21 mouse cellular contexts compared by ENCODE assay signal in the genomic region with DNA sequence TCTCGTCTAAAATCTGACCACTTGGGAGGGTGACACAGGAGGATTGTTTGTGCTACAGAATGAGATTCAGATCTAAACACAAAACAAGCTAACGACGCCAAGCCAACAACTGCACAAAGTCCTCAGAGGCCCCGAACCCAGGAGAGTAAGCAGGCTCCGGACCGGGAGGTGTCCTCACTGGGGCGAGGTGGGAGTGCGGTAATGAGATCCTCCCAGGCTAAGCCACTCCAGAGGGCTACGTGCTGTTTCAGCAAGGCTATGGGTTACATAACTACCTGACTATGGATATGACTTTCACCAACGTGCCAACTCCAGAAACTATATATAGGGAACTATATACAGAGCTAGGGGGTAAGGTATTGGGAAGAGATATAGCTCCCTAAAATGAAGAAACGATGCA. TPM values are rescaled to one million over a fixed set of nuclear protein-coding genes. Genes with fewer than 3 reads are reported as not detected.
A peak's percentile ranks its signal among the peaks of the same experiment; 100 is the strongest.
DNase-seq lines count a peak whose midpoint lies in the region; ATAC-seq and TF ChIP-seq lines count a peak whose summit lies in the region.
"Had no signal": no experiment of that assay in that cellular context is flagged by ENCODE, and none has a peak within 500 bp of the region (broad histone marks: within the 10 kb centered on the region; RNA-seq: fewer than 3 reads in every experiment).

No protein-coding gene starts in this region.

- H3K9ac ChIP-seq in heart, embryonic 12.5 days: no peak overlapping the region
- H3K9ac ChIP-seq in heart, embryonic 11.5 days (ENCODE audit: low read depth, low read length): no peak overlapping the region
- no peak overlapping the region for H3K9ac ChIP-seq in heart, postnatal 0 days (replicated peaks; ENCODE audit: low read depth, low read length)
- H3K9ac ChIP-seq: embryonic facial prominence, embryonic 13.5 days; forebrain, embryonic 12.5 days; hindbrain, embryonic 12.5 days had no signal

- intact Hi-C loops in gastrocnemius, postnatal 14 days (cut with DNase I; ENCODE audit: low total_unique reads): no loop called here
- intact Hi-C loops in heart, postnatal 25 days (cut with DNase I): no loop called here

- H3K4me2 ChIP-seq in heart, embryonic 12.5 days: no peak overlapping the region
- H3K4me2 ChIP-seq in heart, embryonic 11.5 days: no peak overlapping the region
- no peak overlapping the region for H3K4me2 ChIP-seq in heart, postnatal 0 days (ENCODE audit: low read depth, low read length)
- H3K4me2 ChIP-seq: embryonic facial prominence, embryonic 13.5 days; forebrain, embryonic 12.5 days; hindbrain, embryonic 12.5 days had no signal

- no peak overlapping the region for H3K4me3 ChIP-seq in heart, embryonic 12.5 days
- no peak overlapping the region for H3K4me3 ChIP-seq in heart, embryonic 11.5 days (ENCODE audit: low read depth, low read length)
- no peak overlapping the region for H3K4me3 ChIP-seq in heart, postnatal 0 days (ENCODE audit: low read depth, low read length)
- H3K4me3 ChIP-seq: embryonic facial prominence, embryonic 13.5 days; forebrain, embryonic 12.5 days; hindbrain, embryonic 12.5 days had no signal

- no peaks in the 10 kb centered on the region for H3K9me3 ChIP-seq in heart, embryonic 12.5 days (replicated peaks)
- no peaks in the 10 kb centered on the region for H3K9me3 ChIP-seq in heart, embryonic 11.5 days (replicated peaks; ENCODE audit: control insufficient read depth, low read length)
- no peaks in the 10 kb centered on the region for H3K9me3 ChIP-seq in heart, postnatal 0 days (replicated peaks; ENCODE audit: control insufficient read depth, low read length)
- H3K9me3 ChIP-seq: embryonic facial prominence, embryonic 13.5 days; forebrain, embryonic 12.5 days; hindbrain, embryonic 12.5 days had no signal

- peak; percentile 50 for DNase-seq in gastrocnemius, adult 18-20 months (ENCODE audit: low spot score)
- no peak for DNase-seq in gastrocnemius, postnatal 14 days
- DNase-seq in heart, postnatal 0 days (ENCODE audit: low spot score): no peak
- DNase-seq in heart, postnatal 25 days (ENCODE audit: low spot score): no peak
- DNase-seq: adrenal gland, postnatal 10 days; cerebellum, adult 11-12 months; cerebellum, adult 9-10 months; cerebellum, postnatal 36 days; gastrocnemius, postnatal 36 days; heart, postnatal 14 days; kidney, adult 8-10 months had no signal

- TF ChIP-seq CTCF in heart, postnatal 0 days (IDR thresholded peaks at IDR 0.05; ENCODE audit: low read depth): no peak

- no peak for ATAC-seq in heart, embryonic 12.5 days (ENCODE audit: insufficient number of reproducible peaks, low FRiP score)
- no peak for ATAC-seq in heart, embryonic 11.5 days (replicated peaks; ENCODE audit: insufficient number of reproducible peaks, low FRiP score, low TSS enrichment)
- peak; percentile 30 for ATAC-seq in heart, postnatal 0 days (ENCODE audit: insufficient read depth, low read depth)
- ATAC-seq in megakaryocyte progenitor cell, adult 5-6 weeks (replicated peaks; ENCODE audit: poor library complexity): no peak
- ATAC-seq: forebrain, embryonic 16.5 days; hindbrain, embryonic 16.5 days; inflammation-experienced regulatory T-cells, adult 6 months; intestine, postnatal 0 days had no signal

- WGBS in heart, embryonic 12.5 days: 87% methylated on average over 11 of the region's 11 CpGs
- 85% methylated on average over 11 of the region's 11 CpGs for WGBS in heart, embryonic 11.5 days (ENCODE audit: insufficient replicate concordance)
- 70% methylated on average over 11 of the region's 11 CpGs for WGBS in heart, postnatal 0 days

- no peaks in the 10 kb centered on the region for H3K27me3 ChIP-seq in heart, embryonic 12.5 days (replicated peaks)
- H3K27me3 ChIP-seq in heart, embryonic 11.5 days (ENCODE audit: control insufficient read depth, insufficient read depth, low read length): no peaks in the 10 kb centered on the region
- H3K27me3 ChIP-seq in heart, postnatal 0 days (ENCODE audit: control insufficient read depth, insufficient read depth, low read length): no peaks in the 10 kb centered on the region
- H3K27me3 ChIP-seq: embryonic facial prominence, embryonic 13.5 days; forebrain, embryonic 12.5 days; hindbrain, embryonic 12.5 days had no signal

- peaks cover 8% of the 10 kb centered on the region; the same call in 1 of the 2 replicates for H3K4me1 ChIP-seq in heart, embryonic 12.5 days (replicated peaks)
- H3K4me1 ChIP-seq in heart, embryonic 11.5 days (ENCODE audit: control insufficient read depth, insufficient read depth, low read length): no peaks in the 10 kb centered on the region
- 0 out of 2 replicates have a peak, but pooled peaks cover 4% of the 10 kb centered on the region for H3K4me1 ChIP-seq in heart, postnatal 0 days (ENCODE audit: control insufficient read depth, insufficient read depth)
- H3K4me1 ChIP-seq: embryonic facial prominence, embryonic 13.5 days; forebrain, embryonic 12.5 days; hindbrain, embryonic 12.5 days had no signal

- peak overlapping the region; percentile 23; the same call in 1 of the 2 replicates for H3K27ac ChIP-seq in heart, embryonic 12.5 days (ENCODE audit: poor library complexity, severe bottlenecking)
- no peak overlapping the region for H3K27ac ChIP-seq in heart, embryonic 11.5 days (ENCODE audit: low read depth, low read length)
- peak overlapping the region; percentile 51 for H3K27ac ChIP-seq in heart, postnatal 0 days (ENCODE audit: low read depth)
- H3K27ac ChIP-seq: embryonic facial prominence, embryonic 13.5 days; forebrain, embryonic 12.5 days; hindbrain, embryonic 12.5 days had no signal

- H3K36me3 ChIP-seq in heart, embryonic 12.5 days: peaks cover 72% of the 10 kb centered on the region
- peaks cover 11% of the 10 kb centered on the region for H3K36me3 ChIP-seq in heart, embryonic 11.5 days (ENCODE audit: control insufficient read depth, insufficient read depth, low read length)
- peaks cover 58% of the 10 kb centered on the region for H3K36me3 ChIP-seq in heart, postnatal 0 days (replicated peaks; ENCODE audit: control insufficient read depth, insufficient read depth, low read length)

- no peak for TF ChIP-seq EP300 in heart, postnatal 0 days (IDR thresholded peaks at IDR 0.05; ENCODE audit: low read depth)

RNA-seq across cellular contexts. Expression of a gene that starts 15.2 kb away (rescaled TPM):
- total RNA-seq in gastrocnemius, adult 18-20 months (2021): 10 to 100 TPM; 10.6 to 13.9 TPM
- 10 to 100 TPM; 19.3 to 21.3 TPM for total RNA-seq in gastrocnemius, postnatal 14 days (2021)
- 34.5 and 38.6 TPM in 2 replicates for polyA plus RNA-seq in heart, embryonic 12.5 days (2016; fragmentation: Nextera tagmentation; extraction: Ambion mirVana)
- polyA plus RNA-seq in heart, embryonic 11.5 days (2014; fragmentation: Nextera tagmentation; extraction: Ambion mirVana): 36.4 and 44.4 TPM in 2 replicates
- 34.6 and 77.7 TPM in 2 replicates for total RNA-seq in heart, postnatal 0 days (2014; rRNA removed; ENCODE audit: low replicate concordance)
- polyA plus RNA-seq in heart, postnatal 0 days (2015; fragmentation: Nextera tagmentation; extraction: Ambion mirVana): 25.2 and 26.7 TPM in 2 replicates
- 10 to 100 TPM in 1 of 2 experiments, 1 to 10 TPM in 1; 5.1 to 12.6 TPM for total RNA-seq in heart, postnatal 25 days (2021)
- 36.8 and 39.8 TPM in 2 replicates for total RNA-seq in megakaryocyte progenitor cell, adult 5-6 weeks (2015)
- total RNA-seq in megakaryocyte progenitor cell, adult 5-6 weeks (2017): 106 and 129 TPM in 2 replicates

RNA-seq across cellular contexts. Expression of a gene that starts 19.0 kb away (rescaled TPM):
- 10 to 100 TPM; 18.4 to 18.5 TPM for total RNA-seq in gastrocnemius, adult 18-20 months (2021)
- 10 to 100 TPM; 11.2 to 16.7 TPM for total RNA-seq in gastrocnemius, postnatal 14 days (2021)
- polyA plus RNA-seq in heart, embryonic 12.5 days (2016; fragmentation: Nextera tagmentation; extraction: Ambion mirVana): 6.4 and 7.1 TPM in 2 replicates
- polyA plus RNA-seq in heart, embryonic 11.5 days (2014; fragmentation: Nextera tagmentation; extraction: Ambion mirVana): 6.0 and 6.1 TPM in 2 replicates
- total RNA-seq in heart, postnatal 0 days (2014; rRNA removed; ENCODE audit: low replicate concordance): 7.6 and 8.2 TPM in 2 replicates
- 2.0 and 2.1 TPM in 2 replicates for polyA plus RNA-seq in heart, postnatal 0 days (2015; fragmentation: Nextera tagmentation; extraction: Ambion mirVana)
- 10 to 100 TPM; 13.4 to 16.3 TPM for total RNA-seq in heart, postnatal 25 days (2021)
- total RNA-seq in megakaryocyte progenitor cell, adult 5-6 weeks (2015): 31.5 and 36.2 TPM in 2 replicates
- total RNA-seq in megakaryocyte progenitor cell, adult 5-6 weeks (2017): 12.7 and 16.3 TPM in 2 replicates

RNA-seq across cellular contexts. Expression of a gene that starts 19.2 kb away (rescaled TPM):
- total RNA-seq in gastrocnemius, adult 18-20 months (2021): 1 to 10 TPM; 3.7 to 5.0 TPM
- total RNA-seq in gastrocnemius, postnatal 14 days (2021): 1 to 10 TPM; 3.8 to 4.5 TPM
- polyA plus RNA-seq in heart, embryonic 12.5 days (2016; fragmentation: Nextera tagmentation; extraction: Ambion mirVana): 13.5 and 15.1 TPM in 2 replicates
- 10.5 and 13.1 TPM in 2 replicates for polyA plus RNA-seq in heart, embryonic 11.5 days (2014; fragmentation: Nextera tagmentation; extraction: Ambion mirVana)
- 7.3 and 8.8 TPM in 2 replicates for total RNA-seq in heart, postnatal 0 days (2014; rRNA removed; ENCODE audit: low replicate concordance)
- 3.8 and 4.4 TPM in 2 replicates for polyA plus RNA-seq in heart, postnatal 0 days (2015; fragmentation: Nextera tagmentation; extraction: Ambion mirVana)
- 1 to 10 TPM; 4.1 to 4.2 TPM for total RNA-seq in heart, postnatal 25 days (2021)
- 9.8 and 13.4 TPM in 2 replicates for total RNA-seq in megakaryocyte progenitor cell, adult 5-6 weeks (2015)
- total RNA-seq in megakaryocyte progenitor cell, adult 5-6 weeks (2017): 21.2 and 23.0 TPM in 2 replicates

RNA-seq across cellular contexts. Expression of a gene that starts 34.1 kb away (rescaled TPM):
- total RNA-seq in gastrocnemius, adult 18-20 months (2021): 10 to 100 TPM; 21.0 to 21.5 TPM
- total RNA-seq in gastrocnemius, postnatal 14 days (2021): 10 to 100 TPM; 16.9 to 19.9 TPM
- 31.6 and 33.4 TPM in 2 replicates for polyA plus RNA-seq in heart, embryonic 12.5 days (2016; fragmentation: Nextera tagmentation; extraction: Ambion mirVana)
- polyA plus RNA-seq in heart, embryonic 11.5 days (2014; fragmentation: Nextera tagmentation; extraction: Ambion mirVana): 31.8 and 33.9 TPM in 2 replicates
- total RNA-seq in heart, postnatal 0 days (2014; rRNA removed; ENCODE audit: low replicate concordance): 20.7 and 28.4 TPM in 2 replicates
- polyA plus RNA-seq in heart, postnatal 0 days (2015; fragmentation: Nextera tagmentation; extraction: Ambion mirVana): 22.9 and 27.8 TPM in 2 replicates
- total RNA-seq in heart, postnatal 25 days (2021): 10 to 100 TPM; 20.1 to 20.8 TPM
- 14.4 and 15.3 TPM in 2 replicates for total RNA-seq in megakaryocyte progenitor cell, adult 5-6 weeks (2015)
- 14.2 and 19.3 TPM in 2 replicates for total RNA-seq in megakaryocyte progenitor cell, adult 5-6 weeks (2017)
